Mouse (Mus musculus) heart, postnatal 0 days (tissue): Measurements from ENCODE around the gene Hsh2d.

Experiments
- CTCF ChIP-seq: IDR thresholded peaks from 2 replicates; pipeline ENCODE4 v1.5.1; 2016; ENCODE audit warnings: antibody characterized with exemption, control low read depth, low read depth
- EP300 ChIP-seq: IDR thresholded peaks from 2 replicates; pipeline ENCODE4 v1.6.1; 2016; ENCODE audit warnings: antibody characterized with exemption, low read depth

GRCm38 (mm10) chr8:72211846-72212245, 22.4 kb downstream of the Hsh2d start:
- TF ChIP-seq CTCF, result no peak
- TF ChIP-seq EP300, result no peak
